In the genomic region with DNA sequence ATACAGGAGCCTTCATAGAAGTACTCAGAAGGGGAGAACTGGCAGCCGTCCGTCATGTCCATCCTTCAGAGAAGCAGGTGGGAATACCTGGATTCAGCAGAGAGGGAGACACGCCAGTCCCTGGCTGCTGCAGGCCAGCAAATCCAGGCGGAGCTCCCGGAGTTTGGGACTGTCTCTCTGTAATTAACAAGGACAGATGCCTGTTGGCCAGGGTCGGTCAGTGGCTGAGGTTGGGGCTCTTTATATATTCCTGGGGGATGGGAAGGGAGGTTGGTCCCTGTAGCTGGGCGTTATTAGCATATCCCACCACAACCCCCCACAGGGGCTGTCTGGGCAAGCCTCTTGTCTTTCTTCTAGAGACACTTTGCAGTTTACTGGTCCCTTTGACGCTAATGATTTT, we compare ENCODE assay signal across 25 mouse cellular contexts. TPM values are rescaled to one million over a fixed set of nuclear protein-coding genes. Genes with fewer than 3 reads are reported as not detected.
DNase-seq lines count a peak whose midpoint lies in the region; ATAC-seq and TF ChIP-seq lines count a peak whose summit lies in the region.
"Had no signal": no experiment of that assay in that cellular context is flagged by ENCODE, and none has a peak within 500 bp of the region (broad histone marks: within the 10 kb centered on the region; RNA-seq: fewer than 3 reads in every experiment).

Myf5 (minus strand) TSS at position 265 of the 400 bp plus-strand sequence.

- no peak within 1 kb of the TSS for H3K4me3 ChIP-seq in lung, embryonic 16.5 days (ENCODE audit: low read length)
- H3K4me3 ChIP-seq in embryonic facial prominence, embryonic 11.5 days (ENCODE audit: low read depth, low read length): no peak within 1 kb of the TSS
- H3K4me3 ChIP-seq in embryonic facial prominence, embryonic 15.5 days (replicated peaks): peak within 1 kb of the TSS; percentile 26
- peak within 1 kb of the TSS; percentile 63 for H3K4me3 ChIP-seq in myocyte
- H3K4me3 ChIP-seq: heart, embryonic 13.5 days; hindbrain, embryonic 13.5 days; liver, embryonic 12.5 days; lung, embryonic 15.5 days; midbrain, embryonic 13.5 days had no signal

- H3K27ac ChIP-seq in lung, embryonic 16.5 days (ENCODE audit: low read length): no peak within 1 kb of the TSS
- H3K27ac ChIP-seq in embryonic facial prominence, embryonic 11.5 days (replicated peaks; ENCODE audit: low read depth, low read length): no peak within 1 kb of the TSS
- H3K27ac ChIP-seq in embryonic facial prominence, embryonic 15.5 days (replicated peaks): no peak within 1 kb of the TSS
- H3K27ac ChIP-seq: heart, embryonic 13.5 days; hindbrain, embryonic 13.5 days; liver, embryonic 12.5 days; lung, embryonic 15.5 days; midbrain, embryonic 13.5 days had no signal

- no peaks in the 10 kb centered on the region for H3K36me3 ChIP-seq in lung, embryonic 16.5 days (ENCODE audit: control insufficient read depth, insufficient read depth, low read length)
- H3K36me3 ChIP-seq in embryonic facial prominence, embryonic 11.5 days (replicated peaks; ENCODE audit: control insufficient read depth, insufficient read depth, low read depth, low read length): no peaks in the 10 kb centered on the region
- no peaks in the 10 kb centered on the region for H3K36me3 ChIP-seq in embryonic facial prominence, embryonic 15.5 days
- H3K36me3 ChIP-seq in myocyte (ENCODE audit: control insufficient read depth, insufficient read depth): no peaks in the 10 kb centered on the region
- H3K36me3 ChIP-seq: heart, embryonic 13.5 days; hindbrain, embryonic 13.5 days; liver, embryonic 12.5 days; lung, embryonic 15.5 days; midbrain, embryonic 13.5 days had no signal

- peaks cover 58% of the 10 kb centered on the region for H3K79me2 ChIP-seq in myocyte (ENCODE audit: control insufficient read depth, insufficient read depth)

- no peak for DNase-seq in lung, postnatal 36 days
- no peak for DNase-seq in embryonic facial prominence, embryonic 11.5 days (ENCODE audit: low spot score)
- no peak for DNase-seq in left cerebral cortex, postnatal 10 days (ENCODE audit: extremely low spot score in 1 of 2, low spot score in 2 of 2)
- DNase-seq in urinary bladder, adult 2 months (ENCODE audit: low spot score): no peak
- DNase-seq: adrenal gland, adult 2 months; cerebellum, adult 8-10 months; heart, adult 18-20 months; kidney, adult 8-10 months; kidney, postnatal 36 days; right cerebral cortex, adult 18-20 months; thymus, adult 18-20 months; thymus, postnatal 4 days had no signal

- H3K27me3 ChIP-seq in lung, embryonic 16.5 days (ENCODE audit: control insufficient read depth, insufficient read depth, low read depth, low read length): no peaks in the 10 kb centered on the region
- no peaks in the 10 kb centered on the region for H3K27me3 ChIP-seq in embryonic facial prominence, embryonic 11.5 days (ENCODE audit: control insufficient read depth, insufficient read depth, low read length)
- peaks cover 11% of the 10 kb centered on the region for H3K27me3 ChIP-seq in embryonic facial prominence, embryonic 15.5 days
- H3K27me3 ChIP-seq in myocyte (ENCODE audit: control insufficient read depth, insufficient read depth, insufficient read length): no peaks in the 10 kb centered on the region
- H3K27me3 ChIP-seq: heart, embryonic 13.5 days; hindbrain, embryonic 13.5 days; liver, embryonic 12.5 days; lung, embryonic 15.5 days; midbrain, embryonic 13.5 days had no signal

- peak within 1 kb of the TSS; percentile 11; the same call in 1 of the 2 replicates for H3K4me2 ChIP-seq in lung, embryonic 16.5 days (ENCODE audit: low read depth, low read length)
- H3K4me2 ChIP-seq in embryonic facial prominence, embryonic 11.5 days (ENCODE audit: low read depth, low read length): no peak within 1 kb of the TSS
- peak within 1 kb of the TSS; percentile 46 for H3K4me2 ChIP-seq in embryonic facial prominence, embryonic 15.5 days (replicated peaks)
- H3K4me2 ChIP-seq in myocyte (ENCODE audit: low read depth): peak within 1 kb of the TSS; percentile 79
- H3K4me2 ChIP-seq: heart, embryonic 13.5 days; hindbrain, embryonic 13.5 days; liver, embryonic 12.5 days; lung, embryonic 15.5 days; midbrain, embryonic 13.5 days had no signal

- H3K4me1 ChIP-seq in lung, embryonic 16.5 days (replicated peaks; ENCODE audit: control insufficient read depth, insufficient read depth, low read length): no peaks in the 10 kb centered on the region
- H3K4me1 ChIP-seq in embryonic facial prominence, embryonic 11.5 days (ENCODE audit: control insufficient read depth, insufficient read depth, low read length): no peaks in the 10 kb centered on the region
- 0 out of 2 replicates have a peak, but pooled peaks cover 5% of the 10 kb centered on the region for H3K4me1 ChIP-seq in embryonic facial prominence, embryonic 15.5 days
- H3K4me1 ChIP-seq: heart, embryonic 13.5 days; liver, embryonic 12.5 days; lung, embryonic 15.5 days had no signal

- TF ChIP-seq POLR2A in myocyte (IDR thresholded peaks at IDR 0.05; ENCODE audit: insufficient read length, low read depth): peak; percentile 7

- H3K9me3 ChIP-seq in lung, embryonic 16.5 days (ENCODE audit: control insufficient read depth, low read length): no peaks in the 10 kb centered on the region
- H3K9me3 ChIP-seq in embryonic facial prominence, embryonic 11.5 days (replicated peaks; ENCODE audit: control insufficient read depth, low read length): no peaks in the 10 kb centered on the region
- no peaks in the 10 kb centered on the region for H3K9me3 ChIP-seq in embryonic facial prominence, embryonic 15.5 days (replicated peaks)
- H3K9me3 ChIP-seq: heart, embryonic 13.5 days; hindbrain, embryonic 13.5 days; liver, embryonic 12.5 days; lung, embryonic 15.5 days; midbrain, embryonic 13.5 days had no signal

- no peak within 1 kb of the TSS for H3K9ac ChIP-seq in lung, embryonic 16.5 days (ENCODE audit: low read length)
- no peak within 1 kb of the TSS for H3K9ac ChIP-seq in embryonic facial prominence, embryonic 11.5 days (replicated peaks; ENCODE audit: low read length)
- H3K9ac ChIP-seq in embryonic facial prominence, embryonic 15.5 days: no peak within 1 kb of the TSS
- H3K9ac ChIP-seq: heart, embryonic 13.5 days; hindbrain, embryonic 13.5 days; liver, embryonic 12.5 days; lung, embryonic 15.5 days; midbrain, embryonic 13.5 days had no signal

- intact Hi-C loops in left cerebral cortex, postnatal 10 days (cut with DNase I): no loop called here

- no peak for ATAC-seq in lung, embryonic 16.5 days (ENCODE audit: low read depth)
- 0 out of 2 replicates have a peak, but pooled peaks have one; percentile 42 for ATAC-seq in embryonic facial prominence, embryonic 11.5 days (replicated peaks; ENCODE audit: insufficient number of reproducible peaks, low FRiP score, low TSS enrichment, low read depth)
- peak; percentile 54; the same call in 1 of the 2 replicates for ATAC-seq in embryonic facial prominence, embryonic 15.5 days (ENCODE audit: insufficient number of reproducible peaks, low FRiP score, low TSS enrichment, low read depth)
- ATAC-seq: forebrain, embryonic 16.5 days; inflammation-experienced regulatory T-cells, adult 6 months; liver, embryonic 12.5 days; midbrain, embryonic 13.5 days had no signal

- H3ac ChIP-seq in myocyte (ENCODE audit: control insufficient read depth, insufficient read length): peak within 1 kb of the TSS; percentile 27

- WGBS in lung, embryonic 16.5 days: 77% methylated on average over 8 of the region's 8 CpGs
- WGBS in embryonic facial prominence, embryonic 11.5 days: 61% methylated on average over 8 of the region's 8 CpGs
- WGBS in embryonic facial prominence, embryonic 15.5 days: 53% methylated on average over 8 of the region's 8 CpGs

TF ChIP-seq in myocyte, 11 proteins besides CTCF, POLR2A, EP300 and RAD21:
- TF ChIP-seq SRF (IDR thresholded peaks at IDR 0.05; ENCODE audit: control insufficient read depth, insufficient read length, low read depth) (no peak), E2F4 (IDR thresholded peaks at IDR 0.05; ENCODE audit: insufficient read depth) (no peak), TCF12 (IDR thresholded peaks at IDR 0.05; ENCODE audit: insufficient read depth, poor library complexity, severe bottlenecking) (no peak), USF1 (IDR thresholded peaks at IDR 0.05; ENCODE audit: low read depth) (no peak), REST (IDR thresholded peaks at IDR 0.05; ENCODE audit: insufficient read depth, insufficient read length) (no peak), TCF3 (IDR thresholded peaks at IDR 0.05; ENCODE audit: insufficient read length, low read depth) (no peak), MYOG (IDR thresholded peaks at IDR 0.05; ENCODE audit: control insufficient read depth in 1 of 3, insufficient read depth in 1 of 3, insufficient read length in 2 of 3, low read depth in 2 of 3) (no peak), POLR2AphosphoS2 (IDR thresholded peaks at IDR 0.05; ENCODE audit: insufficient read length, low read depth) (no peak), MAX (IDR thresholded peaks at IDR 0.05; ENCODE audit: low read depth) (no peak), CEBPB (IDR thresholded peaks at IDR 0.05; ENCODE audit: insufficient read depth, poor library complexity, severe bottlenecking) (no peak)

RNA-seq across cellular contexts. Expression of gene Myf5, which starts in this region (rescaled TPM):
- polyA plus RNA-seq in lung, embryonic 16.5 days (2015; fragmentation: Nextera tagmentation; extraction: Ambion mirVana): 0.30 and 0.72 TPM in 2 replicates
- polyA plus RNA-seq in embryonic facial prominence, embryonic 11.5 days (2014; fragmentation: Nextera tagmentation; extraction: Ambion mirVana): 7.3 and 10.5 TPM in 2 replicates
- polyA plus RNA-seq in embryonic facial prominence, embryonic 15.5 days (2015; fragmentation: Nextera tagmentation; extraction: Ambion mirVana): 17.9 and 20.4 TPM in 2 replicates
- polyA plus RNA-seq in myocyte (2012; fragmentation: generic; extraction: Trizol): 10.2 TPM
- not detected for total RNA-seq in left cerebral cortex, postnatal 10 days (2021)
- polyA plus RNA-seq in urinary bladder, adult 2 months (2012; rRNA removed): 0.03 and 0.04 TPM in 2 replicates
- total RNA-seq: adrenal gland, adult 2 months; heart, adult 18-20 months; heart, postnatal 25 days; layer of hippocampus, postnatal 10 days; left cerebral cortex, postnatal 14 days had no signal
- polyA plus RNA-seq: adrenal gland, adult 2 months; forebrain, embryonic 16.5 days; inflammation-experienced regulatory T-cells, adult 6 months; midbrain, embryonic 13.5 days had no signal

Comparison
In these comparisons a context has a peak if more than half of its experiments do, and no peak if none do; other contexts are left out.
1. H3K4me3 ChIP-seq: peak in embryonic facial prominence, embryonic 15.5 days (single experiment) and myocyte (single experiment); none in lung, embryonic 16.5 days (single experiment) and embryonic facial prominence, embryonic 11.5 days (single experiment).